Mouse (Mus musculus) monocyte, adult 2 months (primary cell): ENCODE measurements around the gene Gnpnat1.

Source experiments
- DNase-seq, 2 experiments: peaks; one replicate each; pipeline ENCODE4 v3.0.0; 2022; ENCODE audit warnings: low spot score in 2 of 2, low read depth in 1 of 2

Gene Gnpnat1

DNA sequence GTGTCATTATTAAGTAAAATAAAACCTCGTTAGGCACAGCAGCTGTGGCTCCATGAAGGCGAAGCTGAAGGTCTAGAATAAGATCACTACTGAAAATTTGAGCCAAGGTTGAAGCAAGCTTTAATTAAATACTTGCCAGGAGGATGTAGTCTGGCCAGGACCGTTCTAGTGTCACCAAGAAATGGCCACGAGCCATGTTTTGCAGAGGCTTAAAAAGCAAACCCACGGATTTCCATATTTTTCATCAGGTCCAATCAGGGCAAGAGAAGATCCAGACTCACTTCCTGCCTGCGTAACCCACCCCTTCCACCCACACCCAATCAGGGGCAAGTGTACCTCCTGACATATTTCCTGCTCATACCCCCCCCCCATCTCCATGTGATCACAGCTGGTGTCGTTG, 1.1 kb downstream of the Gnpnat1 start:
- DNase-seq, result no peak

DNA sequence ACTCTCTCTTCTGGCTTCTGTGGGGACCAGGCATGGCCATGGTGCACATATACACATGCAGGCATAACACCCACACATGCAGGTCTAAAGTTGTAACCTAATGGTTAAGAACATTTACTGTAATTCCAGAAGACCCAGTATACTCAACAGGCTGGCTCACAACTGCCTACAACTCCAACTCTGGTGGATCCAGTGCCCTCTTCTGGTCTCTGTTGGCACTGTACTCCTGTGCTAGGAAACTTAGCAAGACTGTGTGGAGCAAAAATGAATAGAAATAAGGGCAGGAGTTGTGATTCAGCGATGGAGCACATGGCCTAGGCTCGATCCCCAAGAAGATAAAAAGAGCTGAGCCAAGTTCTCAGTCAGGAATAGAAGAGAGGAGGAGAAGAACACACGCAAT, 4.9 kb downstream of the Gnpnat1 start:
- DNase-seq, result no peak

DNA sequence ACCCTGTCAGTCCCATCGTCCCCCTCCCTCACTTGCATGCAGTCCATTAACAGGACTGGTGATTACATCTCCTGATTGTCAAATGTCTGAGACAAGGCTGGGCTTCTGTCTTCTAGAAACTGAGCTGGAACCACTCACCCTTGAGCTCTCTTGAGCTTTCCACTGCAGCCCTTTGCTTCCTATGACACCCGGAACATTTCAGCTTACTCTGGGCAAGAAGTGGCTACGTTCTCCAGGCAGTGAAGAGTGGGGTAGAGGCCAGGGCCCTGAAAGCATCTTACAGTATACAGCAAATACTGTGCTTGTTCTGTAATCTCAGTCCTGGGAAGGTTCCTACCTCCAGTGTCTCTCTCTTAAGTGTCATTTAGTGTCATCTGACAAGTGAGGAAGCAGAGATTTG, 15.5 kb downstream of the Gnpnat1 start:
- no peak for DNase-seq

DNA sequence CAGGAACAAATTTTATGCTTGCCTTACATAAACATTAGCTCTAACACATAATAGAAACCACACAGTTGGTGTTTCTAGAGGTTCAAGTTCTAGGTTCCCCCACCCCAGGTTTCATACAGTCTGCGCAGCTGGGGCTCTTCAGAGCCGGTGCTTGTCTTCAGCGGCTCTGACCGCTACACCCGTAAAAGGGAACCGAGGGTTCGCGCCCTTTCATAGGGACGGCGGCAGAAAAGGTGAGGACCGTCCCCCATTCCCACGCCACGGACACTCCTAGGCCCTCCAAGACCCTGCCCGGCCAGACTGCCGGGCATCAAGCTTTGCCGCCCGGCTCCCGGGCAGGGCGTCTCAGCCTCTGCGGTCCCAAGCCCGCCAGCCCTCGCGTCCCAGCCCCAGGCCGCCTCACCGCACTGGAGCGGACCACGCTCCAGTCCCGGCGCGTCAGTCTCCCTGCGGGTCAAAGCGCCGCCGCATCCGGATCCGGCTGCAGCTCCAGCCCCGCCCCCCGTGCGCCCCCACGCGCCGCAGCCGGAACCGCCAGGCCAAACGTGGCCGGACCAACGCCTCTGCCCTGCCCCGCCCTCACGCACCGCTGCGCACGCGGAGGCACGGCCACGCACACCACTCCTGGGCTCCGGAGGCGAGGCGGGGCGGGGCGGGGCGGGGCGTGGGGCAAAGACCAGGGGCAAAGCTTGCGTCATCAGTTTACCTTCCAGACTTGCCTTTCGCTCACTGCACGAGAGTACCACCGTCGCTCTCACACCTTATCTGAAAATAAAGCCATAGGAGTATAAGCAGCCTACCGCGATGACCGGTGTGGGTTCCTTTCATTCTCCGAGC, 16.1 kb downstream of the Gnpnat1 start:
- DNase-seq, result peak in 1 of 2 experiments; percentile 43

DNA sequence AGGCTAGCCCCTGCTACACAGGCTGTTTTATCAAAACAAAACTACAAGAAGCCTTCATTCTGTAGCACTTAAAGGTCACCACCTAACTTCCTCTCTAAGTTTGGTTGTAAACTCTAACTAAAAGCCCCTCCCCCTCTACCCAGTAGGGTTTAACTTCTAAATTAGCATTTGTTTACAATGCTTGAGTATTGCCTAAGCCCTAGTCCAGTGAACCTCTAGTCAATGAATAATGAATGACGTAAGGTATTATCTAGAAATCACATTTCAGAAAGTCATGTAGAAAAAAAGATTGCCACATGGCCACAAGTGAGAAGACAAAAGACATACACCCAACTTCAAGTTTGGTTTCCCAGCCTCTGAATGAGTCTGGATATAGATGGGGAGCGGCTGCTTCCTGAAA, 17.2 kb downstream of the Gnpnat1 start:
- no peak for DNase-seq

DNA sequence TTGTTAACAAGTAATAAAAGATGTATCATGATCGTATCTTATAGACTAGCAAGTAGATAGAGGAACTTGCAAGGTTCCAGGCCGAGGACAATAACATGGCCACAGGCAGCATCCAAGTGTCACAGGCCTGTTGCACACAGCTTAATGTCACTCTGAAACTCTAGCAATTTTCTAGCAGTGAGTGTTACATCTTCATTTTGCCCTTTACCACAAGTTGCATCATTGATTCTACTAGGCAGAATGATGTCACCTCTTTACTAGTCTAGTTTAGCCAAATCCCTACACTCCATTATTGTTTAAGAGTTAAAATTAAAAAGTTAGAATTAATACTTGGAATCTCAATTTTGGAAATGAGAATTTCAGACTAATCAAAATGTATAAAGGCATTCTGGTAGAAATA, 19.1 kb downstream of the Gnpnat1 start:
- no peak for DNase-seq

DNA sequence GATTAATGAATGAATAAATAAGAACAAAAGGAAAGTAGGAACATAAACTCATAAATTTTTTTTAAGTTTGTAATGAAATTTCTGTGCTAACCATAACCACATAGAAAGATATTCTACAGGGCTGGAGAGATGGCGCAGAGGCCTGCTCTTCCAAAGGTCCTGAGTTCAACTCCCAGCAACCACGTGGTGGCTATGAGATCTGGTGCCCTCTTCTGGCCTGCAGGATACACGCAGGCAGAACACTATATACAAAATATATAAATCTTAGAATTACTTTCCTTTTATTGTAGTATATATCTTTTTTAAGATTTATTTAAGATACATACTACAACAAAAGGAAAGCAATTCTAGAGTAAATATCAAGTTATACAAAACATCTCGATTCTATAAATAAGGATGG, 21.8 kb downstream of the Gnpnat1 start:
- DNase-seq, result no peak

DNA sequence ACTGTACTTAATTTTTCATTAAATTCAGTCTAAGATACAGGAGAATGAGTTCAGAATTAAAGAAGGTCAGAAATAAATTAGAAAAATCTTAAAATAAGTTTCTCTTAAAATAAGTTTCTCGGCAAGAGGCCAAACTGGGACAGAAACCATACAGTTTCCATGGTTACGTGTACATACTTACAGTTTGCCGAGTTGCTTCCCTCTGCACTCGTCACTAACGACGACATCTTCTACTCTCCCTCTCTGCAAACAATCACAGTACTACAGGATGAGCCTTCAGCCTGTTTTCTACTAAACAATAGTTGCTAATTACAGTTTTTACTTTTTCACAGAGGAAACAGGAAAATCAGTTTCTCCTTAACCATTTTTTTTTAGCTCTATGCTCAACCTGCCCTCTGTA, 24.0 kb downstream of the Gnpnat1 start:
- DNase-seq, result no peak

DNA sequence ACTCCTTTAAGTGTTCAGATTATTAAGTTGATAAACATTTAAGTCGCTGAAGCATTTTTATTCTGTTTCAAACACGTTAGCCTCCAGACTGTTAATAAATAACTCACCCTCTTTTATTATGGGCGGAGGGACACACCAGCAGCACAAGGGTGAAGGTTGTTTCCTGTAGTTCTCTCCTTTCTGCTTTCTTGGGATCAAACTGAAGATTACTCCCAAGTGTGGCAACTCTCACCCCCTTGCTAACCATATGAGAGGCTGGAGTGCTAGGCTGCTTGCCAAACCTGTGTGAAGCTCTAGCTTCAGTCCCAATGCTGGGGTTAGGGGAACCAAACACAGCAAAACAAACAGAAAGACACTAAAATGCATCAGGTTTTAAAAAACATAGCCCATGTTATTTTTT, 25.9 kb downstream of the Gnpnat1 start:
- no peak for DNase-seq

DNA sequence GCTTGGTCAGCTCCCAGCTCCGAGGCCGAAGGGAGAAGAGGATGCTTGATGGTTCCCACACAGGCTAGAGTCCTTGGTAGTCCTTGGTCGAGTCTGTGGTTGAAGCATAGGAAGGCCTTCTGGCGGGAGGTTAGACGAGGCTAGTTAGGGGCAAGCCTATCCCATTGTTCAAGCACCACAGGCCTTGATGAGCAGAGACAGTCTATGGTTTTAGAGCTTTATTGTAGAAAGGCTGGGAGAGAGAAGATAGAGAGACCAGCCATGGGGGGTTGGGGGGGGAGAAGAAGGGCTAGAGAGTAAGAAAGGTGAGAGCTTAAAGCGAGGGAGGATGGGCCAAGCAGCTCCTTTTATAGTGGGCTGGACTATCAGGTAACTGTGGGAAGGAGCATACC, 39.5 kb downstream of the Gnpnat1 start:
- DNase-seq, result no peak

DNA sequence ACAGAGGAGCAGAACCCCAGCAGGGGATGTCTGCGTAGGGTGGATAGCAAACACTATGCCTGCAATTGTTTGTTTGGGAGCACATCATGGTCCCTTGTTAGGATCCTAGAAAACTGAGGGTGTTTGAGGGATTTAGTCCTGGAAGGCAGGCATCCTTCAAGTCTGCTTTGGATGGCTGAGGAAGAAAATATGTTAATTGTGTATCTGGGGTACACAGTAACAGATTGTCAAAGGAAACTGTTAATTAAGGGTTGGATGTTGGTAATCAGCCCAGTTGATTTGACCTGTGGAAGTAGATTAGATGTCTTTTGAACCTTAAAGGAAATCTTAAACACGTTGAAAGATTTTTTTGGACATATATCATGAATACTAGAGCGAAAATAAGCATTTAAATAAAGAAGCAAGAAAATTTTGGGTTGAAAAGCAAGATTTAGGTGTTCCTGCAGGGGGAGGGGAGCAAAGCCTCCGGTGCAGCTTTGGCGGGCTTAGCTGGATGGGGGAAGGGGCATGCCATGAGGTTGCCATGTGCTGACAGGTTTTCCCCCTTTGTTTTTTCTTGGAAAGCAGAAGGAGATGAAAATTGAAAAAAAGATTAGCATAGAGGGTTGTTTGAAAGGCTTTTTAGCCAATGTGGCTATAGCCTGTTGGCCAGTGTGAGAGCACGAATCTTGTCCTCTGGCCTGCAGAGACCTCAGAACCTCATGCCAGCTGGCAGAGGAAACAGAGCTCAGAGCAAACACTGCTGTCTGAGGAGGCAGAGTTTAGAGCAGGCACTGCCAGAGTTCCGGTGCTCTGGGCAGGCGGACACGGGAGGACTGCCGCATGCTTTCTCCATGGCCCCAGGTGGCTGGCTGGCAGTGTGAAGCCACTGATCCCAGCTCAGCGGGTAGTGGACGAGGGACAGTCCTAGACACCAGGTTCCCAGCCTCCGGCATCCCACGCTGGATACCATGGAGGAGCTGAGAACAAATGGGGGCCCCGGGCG, 40.2 kb downstream of the Gnpnat1 start:
- no peak for DNase-seq

DNA sequence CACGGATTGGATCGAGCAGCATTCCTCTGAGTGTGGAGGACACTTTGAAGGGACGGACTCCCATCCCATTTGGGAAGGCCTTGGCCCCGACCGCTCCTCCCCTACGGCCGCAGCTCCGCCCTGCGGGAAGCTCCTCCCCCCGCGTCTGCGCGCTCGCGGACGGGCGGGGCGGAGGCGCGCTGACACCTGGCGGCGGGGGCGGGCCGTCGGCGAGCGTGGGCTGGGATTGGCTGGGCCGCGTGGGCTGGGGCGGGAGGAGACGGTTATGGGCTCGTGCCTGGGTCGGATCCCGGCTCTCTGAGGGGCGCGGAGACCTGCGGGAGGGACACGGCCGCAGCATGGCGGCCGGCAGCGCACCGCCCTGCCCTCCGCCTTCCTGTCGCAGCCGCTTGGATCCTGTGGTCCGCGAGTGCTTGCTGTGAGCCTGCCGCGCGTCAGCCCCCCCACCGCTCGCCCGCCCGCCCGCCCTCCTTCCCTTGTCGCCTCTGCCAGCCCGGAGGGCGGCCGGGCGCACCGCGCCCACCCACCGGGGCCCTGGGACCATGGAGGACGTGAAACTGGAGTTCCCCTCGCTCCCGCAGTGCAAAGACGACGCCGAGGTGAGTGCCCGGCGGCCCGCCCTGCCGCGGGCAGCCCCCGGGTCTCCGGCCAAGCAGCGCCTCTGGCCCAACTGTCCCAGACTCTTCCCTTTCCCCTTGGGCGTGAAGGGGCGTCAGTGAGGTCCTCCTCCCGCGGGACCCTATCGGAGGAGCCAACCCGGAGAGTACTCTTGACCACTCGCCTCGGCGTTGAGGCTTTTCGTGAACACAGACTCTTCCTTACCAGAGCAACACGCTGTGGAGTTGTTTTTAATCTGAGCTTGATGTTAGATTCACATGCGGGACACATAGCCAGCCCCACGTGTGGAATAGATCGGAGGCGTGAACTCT, 53.5 kb downstream of the Gnpnat1 start, which contains the start of gene Styx:
Gene Styx (plus strand): TSS at position 163 of the 929 bp plus-strand sequence.
- peak; percentile 75 to 85 for DNase-seq

DNA sequence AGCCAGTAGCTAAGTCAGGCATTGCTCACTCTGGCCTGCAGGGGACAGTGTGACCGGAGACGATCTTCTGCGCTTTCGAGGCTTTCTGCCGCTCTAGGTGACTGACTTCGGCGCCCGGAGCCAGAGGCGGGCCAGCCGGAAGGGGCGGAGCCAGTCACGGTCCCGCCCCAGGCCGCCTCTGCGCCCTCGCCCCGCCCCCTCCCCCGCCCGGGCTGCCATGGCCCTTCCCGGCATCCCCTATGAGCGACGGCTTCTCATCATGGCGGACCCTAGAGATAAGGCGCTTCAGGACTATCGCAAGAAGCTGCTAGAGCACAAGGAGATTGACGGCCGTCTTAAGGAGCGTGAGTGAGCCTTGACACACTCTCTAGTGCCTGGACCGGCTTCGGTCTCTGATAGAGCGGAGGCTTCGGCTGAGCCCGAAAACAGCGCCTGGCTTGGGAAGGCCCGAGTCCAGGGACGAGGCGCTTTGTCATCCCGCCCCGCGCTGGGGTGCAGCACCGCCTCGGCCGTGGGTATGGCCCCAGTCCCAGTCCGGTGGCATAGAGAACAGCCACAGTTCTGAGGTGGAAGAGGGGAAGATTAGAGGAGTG, 75.0 kb downstream of the Gnpnat1 start, which contains the start of gene Psmc6:
Gene Psmc6 (plus strand): TSS at position 200 of the 593 bp plus-strand sequence.
- DNase-seq, result peak; percentile 74 to 83

DNA sequence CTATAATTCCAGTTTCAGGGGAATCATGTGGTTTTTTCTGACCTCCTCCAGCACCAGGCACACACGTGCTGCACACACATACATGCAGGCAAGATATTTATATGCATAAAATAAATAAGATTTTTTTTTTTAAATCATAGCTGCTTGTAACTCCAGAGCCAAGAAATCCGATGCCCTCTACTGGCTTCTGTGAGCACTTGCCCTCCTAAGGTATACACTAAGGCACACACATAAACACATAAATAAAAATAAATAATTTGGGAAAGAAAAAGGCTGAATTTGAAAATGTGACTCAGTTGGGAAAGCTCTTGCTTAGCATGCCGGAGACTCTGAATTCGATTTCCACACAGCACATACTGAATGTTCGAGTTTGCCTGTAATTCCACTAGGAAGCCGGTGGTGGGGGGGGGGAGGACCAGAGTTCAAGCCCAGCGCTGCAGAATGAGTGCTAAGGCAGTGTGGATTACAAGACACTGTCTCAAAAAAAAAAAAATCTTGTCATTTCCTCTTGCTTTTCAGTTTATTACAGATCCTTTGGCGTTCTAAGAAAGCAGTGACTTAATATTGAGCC, 75.6 kb downstream of the Gnpnat1 start:
- DNase-seq, result no peak

DNA sequence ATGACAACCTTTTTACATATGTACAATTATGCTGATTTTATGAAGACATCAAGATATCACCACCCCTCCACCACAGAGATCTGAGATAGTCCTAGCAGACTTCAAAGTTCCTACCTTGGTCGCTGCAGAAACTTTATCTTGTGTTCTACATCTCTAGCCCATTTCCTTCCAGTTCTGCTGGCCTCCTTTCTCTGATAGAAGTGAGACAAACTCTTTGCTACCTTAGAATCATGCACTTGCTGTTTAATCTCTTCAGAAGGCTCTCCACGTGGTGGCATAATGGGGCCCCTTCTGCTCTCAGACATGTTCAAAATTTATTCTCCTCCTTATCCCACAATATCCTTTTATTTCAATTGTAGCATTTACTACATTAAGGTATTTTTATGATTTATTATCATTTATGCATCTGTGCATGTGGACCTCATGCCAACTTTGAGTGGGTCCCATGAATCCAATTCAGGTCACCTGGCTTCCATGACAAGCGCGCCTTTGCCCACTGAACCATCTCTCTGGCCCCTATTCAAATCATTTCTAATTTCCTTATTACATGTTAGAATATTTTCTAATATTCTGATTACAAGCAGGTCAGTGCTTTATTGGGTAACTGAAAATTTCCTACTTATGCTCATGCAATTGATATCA, 76.5 kb downstream of the Gnpnat1 start:
- no peak for DNase-seq
